Mouse (Mus musculus): ENCODE measurements around the gene Zbtb46.

Gene Zbtb46

DNA sequence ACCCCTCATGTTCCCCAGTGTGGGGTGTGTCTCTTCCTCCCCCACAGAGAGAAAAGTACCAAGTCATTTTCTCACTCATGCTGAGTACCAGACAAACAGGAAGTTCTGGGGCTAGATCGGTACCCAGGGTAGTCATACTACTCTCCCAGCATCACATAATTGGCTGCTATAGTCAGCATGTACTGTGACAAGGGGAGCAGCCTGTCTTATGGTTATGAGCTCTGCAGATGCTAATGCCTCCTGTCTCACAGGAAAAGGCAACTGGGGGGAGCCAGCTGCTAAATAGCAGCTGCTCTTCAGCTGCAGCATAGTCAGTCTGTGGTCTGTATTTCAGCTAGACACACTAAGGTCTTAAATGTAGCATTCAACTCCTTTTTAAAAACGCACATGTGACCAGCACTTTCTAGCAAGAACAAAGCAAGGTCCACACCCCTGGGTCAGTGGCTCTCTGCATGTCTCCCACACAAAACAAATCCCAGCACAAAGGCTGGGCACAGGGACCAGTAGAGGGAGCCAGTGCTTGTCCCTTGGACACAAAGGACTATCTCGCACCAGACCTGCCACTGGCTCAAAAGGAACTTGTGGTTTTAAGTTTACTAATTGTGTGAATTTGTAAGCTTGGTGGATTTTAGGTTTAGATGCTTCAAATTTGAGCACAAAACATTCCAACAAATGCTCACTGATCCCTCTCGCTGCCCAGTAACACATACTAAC is 48.3 kb downstream of the Zbtb46 start:
- in situ Hi-C loops (cut with MboI, MseI): loop anchor here in 1 of 2 experiments (5.0 kb wide), 1 partner anchor 81 kb away; the partner anchor contains the start of gene Abhd16b

DNA sequence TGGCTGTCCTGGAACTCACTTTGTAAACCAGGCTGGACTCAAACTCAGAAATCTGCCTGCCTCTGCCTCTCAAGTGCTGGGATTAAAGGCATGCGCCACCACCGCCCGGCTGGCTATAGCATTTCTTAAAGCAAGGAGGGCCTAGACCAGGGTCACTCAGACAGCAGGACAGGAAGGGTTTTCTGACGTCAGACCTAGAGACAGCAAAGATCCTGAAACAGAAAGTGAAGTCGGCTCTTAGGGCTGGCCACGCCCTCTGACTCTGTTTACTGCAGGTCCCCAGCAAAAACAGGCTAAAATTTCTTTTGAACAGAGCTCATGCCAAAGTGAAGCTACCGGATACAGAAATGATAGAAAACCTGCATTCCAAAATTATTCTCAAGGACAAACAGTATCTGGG is 49.6 kb downstream of the Zbtb46 start:
- in situ Hi-C loops (cut with MboI, MseI): loop anchor here in 1 of 2 experiments (5.0 kb wide), 1 partner anchor 83 kb away; the partner anchor contains the start of gene Abhd16b

DNA sequence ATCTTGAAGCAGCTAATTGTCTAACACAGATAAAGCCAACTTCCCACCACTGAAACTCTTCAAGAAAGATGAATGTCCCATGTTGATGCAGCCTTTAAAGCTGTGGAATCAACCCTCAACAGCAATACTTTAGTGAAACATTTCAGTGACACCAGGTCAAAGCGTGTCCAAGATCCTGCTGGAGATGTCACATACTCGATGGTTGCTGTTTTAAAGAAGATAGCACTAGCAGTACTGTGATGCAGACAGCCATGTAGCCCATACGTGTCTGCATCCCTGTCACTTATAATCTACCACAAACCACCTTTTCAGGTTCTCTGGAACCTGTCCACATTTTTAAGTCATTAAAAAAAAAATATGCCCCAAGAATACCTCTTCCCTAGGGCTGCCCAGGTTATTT is 55.5 kb downstream of the Zbtb46 start:
- in situ Hi-C loops (cut with MboI, MseI): no loop called here

DNA sequence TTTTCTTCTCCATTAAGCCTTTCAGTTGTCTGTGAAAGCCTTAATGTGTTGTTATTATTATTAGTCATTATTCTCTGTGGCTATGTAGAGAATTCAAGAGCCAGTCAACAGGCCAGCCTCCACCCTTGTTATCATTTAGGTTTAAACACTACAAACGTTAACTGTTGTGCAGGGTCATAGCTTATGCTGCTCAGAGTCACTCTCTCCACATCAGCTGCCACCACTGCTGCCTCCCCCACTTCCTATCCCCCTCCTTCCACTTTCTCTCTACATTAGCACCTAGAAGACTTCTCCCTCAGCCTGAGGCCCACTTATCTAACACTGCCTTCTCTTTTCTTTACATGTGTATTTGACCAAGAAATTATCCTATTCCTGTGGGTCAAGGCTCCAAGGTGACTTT is 57.7 kb downstream of the Zbtb46 start:
- in situ Hi-C loops (cut with MboI, MseI): no loop called here

DNA sequence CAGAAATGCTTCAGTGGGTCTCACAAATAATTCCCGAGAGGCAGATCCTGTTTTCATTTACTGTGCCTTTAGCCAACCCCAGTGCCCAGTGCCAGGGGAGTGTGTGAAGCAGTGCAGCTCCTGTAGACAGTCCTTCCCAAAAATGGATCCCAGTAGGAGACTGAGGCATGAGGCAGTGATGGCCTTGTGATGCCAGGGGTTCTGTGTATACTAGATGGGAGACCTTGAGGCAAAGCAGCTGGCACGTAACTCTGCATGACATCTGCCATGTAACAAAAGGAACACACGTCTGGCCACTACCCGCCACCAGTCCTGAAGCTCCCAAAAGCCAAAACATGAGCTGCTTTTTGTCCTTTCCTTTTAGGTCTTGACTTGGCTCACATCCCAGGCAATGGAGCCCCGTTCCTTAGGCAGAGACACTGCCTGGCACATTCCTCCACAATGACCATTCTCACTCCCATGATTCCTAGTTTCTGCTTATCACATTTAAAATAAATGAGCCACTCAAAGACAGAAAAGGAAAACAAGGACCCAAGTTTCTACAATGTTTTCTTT is 61.9 kb downstream of the Zbtb46 start:
- in situ Hi-C loops (cut with MboI, MseI): no loop called here

DNA sequence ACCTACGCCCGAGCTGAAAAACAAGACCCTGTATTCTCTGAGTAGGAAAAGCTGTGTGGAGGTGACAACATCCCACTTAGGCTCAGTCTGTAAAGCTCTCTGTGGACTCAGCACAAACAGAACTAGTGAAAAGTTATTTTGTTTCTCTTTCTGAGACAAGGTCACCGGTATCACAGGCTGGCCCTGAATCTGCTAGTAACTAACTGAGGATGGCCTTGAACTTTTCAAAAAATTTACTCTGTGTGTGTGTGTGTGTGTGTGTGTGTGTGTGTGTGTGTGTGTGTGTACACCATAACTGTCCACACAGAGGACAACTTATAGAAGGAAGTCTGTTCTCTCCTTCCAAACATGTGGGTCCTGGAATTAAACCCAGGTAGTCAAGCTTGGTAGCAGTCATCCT is 65.1 kb downstream of the Zbtb46 start:
- in situ Hi-C loops (cut with MboI, MseI): loop anchor here (5.0 kb wide), 3 partner anchors 53 to 183 kb away; partner anchors contain the start of gene Tpd52l2 (in 2 of the 2)

DNA sequence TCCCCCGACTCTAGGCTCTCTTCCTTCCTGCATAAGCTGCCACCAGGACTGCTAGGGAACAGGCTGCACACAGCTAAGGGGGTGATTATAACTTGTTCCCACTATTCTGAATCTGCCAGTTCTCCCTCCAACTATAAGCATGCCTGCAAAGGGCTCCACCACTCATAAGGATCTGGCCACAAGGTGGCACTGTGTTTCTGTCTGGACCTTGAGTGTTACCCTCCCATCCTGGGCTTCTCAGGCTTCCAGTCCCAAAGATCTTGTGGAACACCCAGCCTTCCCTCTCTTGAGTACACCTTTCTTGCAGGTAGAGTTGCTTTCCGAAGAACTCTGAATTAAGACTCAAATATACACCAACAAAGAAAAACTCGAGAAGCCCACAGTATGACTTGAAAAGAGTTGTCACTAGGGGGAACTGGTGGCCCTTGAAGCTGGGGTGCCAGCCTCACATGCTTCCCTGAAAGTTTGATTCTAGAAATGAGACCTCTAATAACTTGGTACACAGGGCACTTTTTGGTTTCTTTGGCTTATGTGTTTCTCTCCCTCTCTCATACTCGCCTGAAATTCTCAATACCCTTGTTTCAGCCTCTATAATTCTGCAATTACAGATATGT is 66.5 kb downstream of the Zbtb46 start:
- in situ Hi-C loops (cut with MboI, MseI): loop anchor here (5.0 kb wide), 3 partner anchors 55 to 185 kb away; partner anchors contain the start of gene Tpd52l2 (in 2 of the 2)

DNA sequence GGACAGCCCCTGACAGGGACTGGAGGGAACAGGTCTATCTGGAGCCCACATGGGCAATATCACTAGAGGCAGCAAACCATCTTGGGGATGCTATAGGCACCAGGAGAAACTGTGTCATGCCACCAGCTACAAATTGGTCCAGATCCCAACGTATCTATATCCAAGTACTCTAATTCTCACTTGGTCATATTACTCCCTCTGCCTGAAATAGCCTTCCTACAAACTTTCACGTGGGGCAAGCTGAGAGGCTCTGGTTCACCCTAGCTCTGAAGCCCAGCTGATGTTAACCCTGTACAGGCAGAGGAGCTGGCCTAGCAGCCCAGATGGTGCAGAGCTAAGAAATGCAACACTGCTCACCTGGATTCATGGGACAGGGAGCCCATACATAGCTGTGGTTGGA is 67.7 kb downstream of the Zbtb46 start:
- in situ Hi-C loops (cut with MboI, MseI): loop anchor here (5.0 kb wide), 3 partner anchors 56 to 186 kb away; partner anchors contain the start of gene Tpd52l2 (in 2 of the 2)

DNA sequence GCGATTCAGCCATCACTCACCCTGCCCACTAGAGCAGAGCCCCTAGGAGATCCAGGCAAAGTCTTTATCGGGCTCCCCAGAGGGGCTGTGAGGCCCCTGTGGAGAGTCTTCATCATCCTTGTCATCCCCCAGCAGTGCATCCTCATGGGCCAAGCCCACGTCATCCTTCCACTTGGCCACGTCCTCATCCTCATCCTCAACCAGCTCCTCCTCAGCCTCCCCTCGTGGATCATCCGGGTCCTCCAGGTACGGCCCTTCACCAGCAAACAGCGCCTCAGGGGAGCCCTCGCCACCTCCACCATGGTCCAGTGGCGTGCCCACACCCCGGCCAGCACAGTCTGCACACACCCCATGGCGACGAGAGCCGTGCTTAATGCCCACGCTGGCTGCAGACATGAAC is 68.2 kb downstream of the Zbtb46 start:
- in situ Hi-C loops (cut with MboI, MseI): loop anchor here (5.0 kb wide), 3 partner anchors 56 to 186 kb away; partner anchors contain the start of gene Tpd52l2 (in 2 of the 2)

DNA sequence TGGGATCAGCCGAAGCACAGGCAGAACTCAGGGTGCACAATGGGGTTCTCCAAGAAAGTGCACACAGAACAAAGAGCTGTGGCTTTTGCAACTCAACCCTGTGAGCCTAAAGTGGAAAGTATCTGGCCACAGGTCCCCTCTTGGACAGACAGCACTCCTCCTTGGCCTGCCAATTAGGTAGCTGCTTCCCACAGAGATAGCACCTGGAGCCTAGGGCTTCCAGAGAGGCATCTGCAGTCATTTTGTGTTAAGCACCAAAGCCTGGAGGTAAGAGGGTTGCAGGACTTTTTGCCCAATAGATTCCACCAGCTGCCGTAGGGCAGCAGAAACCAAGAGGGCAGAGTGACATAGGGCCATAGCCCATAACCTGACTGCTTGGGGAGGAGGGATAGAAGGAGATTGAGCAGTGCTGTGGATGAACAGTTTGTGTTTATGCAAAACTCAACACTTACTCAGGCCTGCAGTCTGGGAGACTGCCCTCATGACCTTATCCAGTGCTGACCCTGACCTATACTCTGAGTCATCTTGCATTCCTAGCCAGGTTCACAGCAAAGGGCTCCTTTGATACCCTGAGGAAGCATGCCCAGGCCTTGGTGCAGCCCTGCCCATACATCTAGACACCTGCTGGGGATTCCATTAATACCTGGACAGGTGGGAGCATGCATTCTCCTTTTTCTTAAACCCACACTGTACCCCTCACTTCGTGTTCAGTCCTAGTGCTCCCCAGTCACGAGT is 68.9 kb downstream of the Zbtb46 start:
- in situ Hi-C loops (cut with MboI, MseI): loop anchor here (5.0 kb wide), 3 partner anchors 57 to 187 kb away; partner anchors contain the start of gene Tpd52l2 (in 2 of the 2)

DNA sequence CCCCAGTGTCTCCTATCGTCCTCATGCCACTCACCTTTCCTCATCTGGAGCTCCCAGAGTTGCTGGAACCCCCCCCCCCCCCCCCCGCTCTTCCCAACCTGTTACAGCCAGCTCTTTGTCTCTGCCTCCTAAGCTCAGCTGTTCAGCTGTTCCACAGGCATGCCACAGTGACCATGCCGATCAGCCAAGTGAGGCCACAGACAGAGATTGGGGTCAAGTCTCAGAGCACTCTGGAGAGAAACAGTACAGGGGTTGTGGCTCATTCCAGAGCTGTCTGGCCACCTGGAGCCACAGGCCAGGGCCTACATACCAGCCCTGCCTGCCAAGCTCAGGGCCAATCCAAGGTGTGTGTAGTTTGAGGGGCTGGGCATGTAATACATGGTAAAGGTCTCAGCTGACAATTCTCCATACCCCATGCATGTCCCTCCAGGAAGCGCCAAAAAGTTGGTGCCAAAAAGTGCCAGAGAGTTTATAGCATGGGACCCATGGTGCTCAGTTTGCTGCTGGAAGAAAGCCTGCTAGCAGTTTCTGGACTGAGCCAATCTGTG is 72.5 kb downstream of the Zbtb46 start:
- in situ Hi-C loops (cut with MboI, MseI): no loop called here

DNA sequence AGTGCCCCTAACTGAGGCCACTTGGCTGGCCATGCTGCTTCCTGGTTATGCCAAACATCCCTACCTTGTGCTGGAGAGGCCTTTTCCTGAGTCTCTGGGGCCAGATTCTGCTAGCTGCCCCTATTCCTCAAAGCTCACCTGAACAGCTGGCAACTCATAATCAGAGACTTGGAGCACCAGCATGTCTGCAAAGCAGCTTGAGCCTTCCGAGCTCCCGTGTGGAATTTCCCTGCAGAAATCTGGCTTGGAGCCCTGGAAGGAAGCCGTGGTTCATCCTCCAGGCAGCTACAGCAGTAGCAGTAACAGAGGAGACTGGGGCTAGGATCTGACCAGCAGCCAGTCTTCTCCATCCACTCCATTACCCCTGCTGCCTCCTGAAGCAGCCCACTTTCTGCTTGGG is 73.3 kb downstream of the Zbtb46 start:
- in situ Hi-C loops (cut with MboI, MseI): no loop called here

DNA sequence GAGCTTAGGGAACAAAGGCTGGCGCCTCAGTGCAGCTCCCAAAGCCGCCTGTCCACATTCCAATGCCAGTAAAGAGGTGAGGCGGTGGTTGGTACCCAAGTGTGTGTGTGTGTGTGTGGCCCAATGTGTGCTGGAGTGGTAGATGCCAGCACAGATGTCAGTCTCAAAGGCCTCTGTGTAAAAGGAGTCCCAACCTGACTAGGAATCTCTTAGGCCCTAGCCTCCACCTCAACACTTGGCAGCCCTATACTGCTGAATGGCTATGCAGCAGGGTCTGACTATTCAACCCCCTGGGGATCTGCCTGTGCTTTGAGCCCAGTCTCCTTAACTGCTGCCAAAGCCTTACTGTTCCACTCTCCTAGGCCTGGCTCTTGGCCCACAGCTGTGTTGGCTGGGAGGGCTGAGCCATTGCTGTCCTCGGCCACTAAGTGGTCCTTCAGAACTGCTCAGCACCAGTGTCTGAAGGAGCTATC is 74.3 kb downstream of the Zbtb46 start:
- in situ Hi-C loops (cut with MboI, MseI): loop anchor here in 1 of 2 experiments (5.0 kb wide), 1 partner anchor 197 kb away; the partner anchor contains the start of gene Uckl1

DNA sequence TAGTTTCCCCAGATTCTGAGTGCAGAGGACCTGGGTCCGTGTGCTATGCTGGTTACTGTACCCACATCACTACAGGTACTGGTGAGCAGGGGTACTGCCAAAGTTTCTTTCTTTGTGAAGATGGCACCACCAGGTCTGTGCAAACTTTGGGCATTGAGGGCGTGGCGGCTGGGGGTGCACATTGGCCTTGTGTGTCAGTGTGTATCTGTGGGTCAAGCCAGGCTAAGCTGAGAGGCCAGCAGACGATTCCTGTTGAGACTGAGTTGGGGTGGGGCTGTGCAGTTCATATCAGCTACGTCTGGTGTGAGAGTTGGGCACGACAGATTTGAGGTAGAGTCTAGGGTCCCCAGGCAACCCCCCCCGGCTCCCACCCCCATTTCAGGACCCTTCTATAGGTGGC is 74.8 kb downstream of the Zbtb46 start:
- in situ Hi-C loops (cut with MboI, MseI): loop anchor here in 1 of 2 experiments (5.0 kb wide), 1 partner anchor 198 kb away; the partner anchor contains the start of gene Uckl1

DNA sequence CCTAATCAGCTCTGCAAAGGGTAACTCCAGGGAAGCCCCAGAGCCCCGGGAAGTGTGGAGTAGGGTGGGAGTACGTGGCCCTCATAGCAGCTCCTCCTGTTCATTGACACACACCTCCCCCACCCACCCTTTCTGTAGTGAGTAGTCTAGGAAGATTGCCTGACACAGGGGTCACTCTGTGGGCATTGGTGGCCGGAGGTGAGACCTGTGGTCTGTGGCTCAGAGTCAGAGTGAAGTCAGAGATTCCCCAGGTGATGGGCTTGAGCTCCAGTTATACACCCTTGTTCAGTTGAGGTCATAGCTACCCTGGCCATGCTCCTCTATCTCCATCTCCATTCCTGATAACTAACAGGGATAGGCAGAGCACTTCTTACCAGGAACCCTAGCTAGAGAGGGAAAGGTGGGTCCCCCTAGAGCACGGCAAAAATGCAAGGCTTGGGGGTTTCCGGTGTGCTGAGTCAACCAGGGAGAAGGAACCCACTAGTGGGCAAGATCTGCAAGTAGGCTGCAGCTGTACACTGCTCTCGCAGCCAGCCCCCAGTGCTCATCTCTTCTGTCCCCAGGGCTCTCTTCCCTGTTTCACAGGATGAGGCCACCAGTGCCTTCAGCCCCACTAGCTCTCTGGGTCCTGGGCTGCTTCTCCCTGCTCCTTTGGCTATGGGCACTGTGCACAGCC is 77.5 kb downstream of the Zbtb46 start:
- in situ Hi-C loops (cut with MboI, MseI): loop anchor here in 1 of 2 experiments (5.0 kb wide), 1 partner anchor 201 kb away; the partner anchor contains the start of gene Uckl1

DNA sequence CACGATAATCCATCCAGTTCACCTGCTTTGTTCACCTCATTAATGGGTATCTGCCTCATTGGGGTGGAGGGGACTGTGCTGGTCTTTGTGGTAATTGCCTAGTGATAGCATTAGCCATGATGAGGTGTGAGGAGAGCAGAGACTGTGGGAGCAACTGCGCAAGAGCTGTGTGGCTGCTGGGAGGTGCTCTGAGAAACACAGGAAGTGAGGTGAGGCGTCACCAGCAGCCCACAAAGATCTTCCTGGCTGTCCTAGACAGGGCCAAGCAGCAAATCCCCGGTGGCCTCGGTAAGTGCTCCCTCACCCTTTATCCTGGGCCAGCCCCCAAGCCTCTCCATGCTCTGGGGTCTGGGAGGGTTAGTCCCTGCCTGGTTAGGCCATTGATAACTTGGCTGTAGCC is 78.1 kb downstream of the Zbtb46 start:
- in situ Hi-C loops (cut with MboI, MseI): loop anchor here in 1 of 2 experiments (5.0 kb wide), 1 partner anchor 201 kb away; the partner anchor contains the start of gene Uckl1

DNA sequence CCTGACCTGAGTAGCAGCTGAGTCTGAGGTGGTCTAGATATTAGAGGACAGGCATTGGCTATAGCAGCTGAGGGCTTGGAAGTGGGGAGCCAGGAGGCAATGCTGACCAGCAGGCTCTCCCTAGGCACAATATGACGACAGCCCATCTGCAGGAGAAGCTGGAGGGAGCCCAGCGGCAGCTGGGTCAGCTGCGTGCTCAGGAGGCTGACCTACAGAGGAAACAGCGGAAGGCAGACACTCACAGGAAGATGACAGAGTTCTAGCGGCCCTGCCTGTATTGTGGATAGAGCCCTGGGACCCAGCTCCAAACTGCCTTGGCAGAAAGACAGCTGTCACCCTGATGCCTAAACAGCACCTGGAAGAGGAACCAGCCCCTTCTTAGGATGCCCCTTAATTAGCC is 79.0 kb downstream of the Zbtb46 start:
- in situ Hi-C loops (cut with MboI, MseI): loop anchor here in 1 of 2 experiments (5.0 kb wide), 1 partner anchor 202 kb away; the partner anchor contains the start of gene Uckl1

DNA sequence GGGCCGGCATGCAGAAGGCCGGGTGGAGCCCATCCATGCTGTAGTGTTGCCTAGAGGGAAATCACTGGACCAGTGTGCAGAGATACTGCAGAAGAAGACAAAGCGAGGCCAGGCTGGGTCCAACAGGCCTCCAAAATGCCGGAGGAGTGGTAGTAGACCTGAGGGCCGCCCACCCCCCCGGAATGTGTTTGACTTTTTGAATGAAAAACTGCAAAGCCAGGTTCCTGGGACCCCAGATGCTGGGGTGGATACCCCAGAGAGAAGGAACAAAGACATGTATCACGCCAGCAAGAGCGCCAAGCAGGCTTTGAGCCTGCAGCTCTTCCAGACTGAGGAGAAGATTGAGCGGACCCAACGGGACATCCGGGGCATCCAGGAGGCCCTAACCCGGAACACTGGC is 79.4 kb downstream of the Zbtb46 start, which contains the start of gene Lime1:
Lime1 (plus strand) TSS at position 301 of the 400 bp plus-strand sequence.
- in situ Hi-C loops (cut with MboI, MseI): loop anchor here in 1 of 2 experiments (5.0 kb wide), 1 partner anchor 203 kb away; the partner anchor contains the start of gene Uckl1

DNA sequence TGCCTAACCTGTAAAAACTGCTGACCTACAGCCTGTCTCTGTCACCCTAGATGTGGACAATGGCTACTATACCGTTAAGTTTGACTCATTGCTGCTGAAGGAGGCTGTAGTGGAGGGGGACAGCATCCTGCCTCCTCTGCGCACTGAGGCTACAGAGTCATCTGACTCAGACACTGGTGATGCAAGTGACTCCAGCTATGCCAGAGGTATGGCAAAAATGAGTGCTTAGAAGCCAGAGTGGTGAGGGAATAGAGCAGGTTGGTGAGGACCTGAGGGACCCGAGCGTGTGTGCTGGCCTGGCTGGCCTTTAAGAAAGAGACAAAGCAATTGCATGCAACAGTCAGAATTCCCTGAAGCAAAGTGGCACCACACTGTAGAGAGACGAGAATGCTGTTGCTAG is 80.5 kb downstream of the Zbtb46 start:
- in situ Hi-C loops (cut with MboI, MseI): no loop called here

DNA sequence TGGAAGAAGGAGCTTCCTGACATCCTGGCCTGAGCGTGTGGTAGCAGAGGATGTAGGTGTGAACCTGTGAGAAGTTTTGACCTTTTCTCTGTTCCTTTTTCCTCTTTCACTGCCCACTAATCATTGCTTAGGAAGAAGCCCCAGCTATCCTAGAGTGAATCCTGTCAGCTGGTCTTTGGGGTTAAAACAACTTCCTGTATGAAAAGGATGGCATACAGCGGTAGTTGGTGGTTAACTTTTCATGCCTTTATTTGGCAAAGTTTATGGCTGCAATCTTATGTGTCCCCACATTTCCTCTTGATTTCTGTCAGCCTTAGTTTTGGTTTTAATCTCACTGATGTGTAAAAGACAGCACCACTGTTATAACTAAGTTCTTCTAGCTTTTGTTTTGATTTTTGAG is 82.0 kb downstream of the Zbtb46 start:
- in situ Hi-C loops (cut with MboI, MseI): no loop called here

All from T-helper 17 cell (primary cell).